ENCODE assay signal across 9 mouse cellular contexts in the genomic region with DNA sequence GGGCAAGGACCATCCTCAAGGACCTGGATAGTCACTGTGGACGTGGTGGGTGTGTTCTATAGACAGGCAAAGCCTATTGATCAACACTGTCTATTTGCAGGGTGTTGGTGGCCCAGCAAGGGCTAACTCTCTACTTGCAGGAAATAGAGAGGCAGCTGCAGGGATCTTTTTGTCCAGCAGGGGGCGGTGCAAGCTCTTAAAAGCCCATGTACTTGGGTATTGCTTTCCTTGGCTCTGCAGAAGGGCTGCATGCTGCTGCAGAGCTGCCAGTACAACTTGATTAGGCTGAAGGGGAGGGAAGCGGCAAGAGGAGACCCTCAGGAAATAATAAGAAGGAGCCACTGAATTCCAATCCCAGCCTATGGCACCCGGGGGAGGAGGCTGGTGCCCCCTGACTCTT. TPM values are rescaled to one million over a fixed set of nuclear protein-coding genes. Genes with fewer than 3 reads are reported as not detected.
DNase-seq lines count a peak whose midpoint lies in the region; ATAC-seq and TF ChIP-seq lines count a peak whose summit lies in the region.
"Had no signal": no experiment of that assay in that cellular context is flagged by ENCODE, and none has a peak within 500 bp of the region (broad histone marks: within the 10 kb centered on the region; RNA-seq: fewer than 3 reads in every experiment).

No protein-coding gene starts in this region.

- H3K27ac ChIP-seq in cerebellum, adult 2 months (ENCODE audit: insufficient read depth, low read length) = no peak overlapping the region
- H3K27ac ChIP-seq in hindbrain, embryonic 12.5 days = no peak overlapping the region
- H3K27ac ChIP-seq: macrophage had no signal

- no peak overlapping the region for H3K9ac ChIP-seq in hindbrain, embryonic 12.5 days

- H3K36me3 ChIP-seq in hindbrain, embryonic 12.5 days = no peaks in the 10 kb centered on the region

- H3K4me2 ChIP-seq in hindbrain, embryonic 12.5 days (replicated peaks) = no peak overlapping the region

- no peak for TF ChIP-seq POLR2A in cerebellum, adult 2 months (IDR thresholded peaks at IDR 0.05; ENCODE audit: borderline replicate concordance, insufficient read depth, low read length)

- WGBS in cerebellum, adult 2 months = 2% methylated on average over 4 of the region's 4 CpGs
- WGBS in hindbrain, embryonic 12.5 days = 3% methylated on average over 4 of the region's 4 CpGs

- DNase-seq in MEL-GATA-1-ER (ENCODE audit: extremely low read depth, low read depth) = peak; percentile 70
- DNase-seq in cerebellum, adult 2 months = peak; percentile 73 to 87
- peak; percentile 88 for DNase-seq in layer of hippocampus, adult 9-11 months
- DNase-seq in lung, postnatal 25 days (ENCODE audit: low spot score) = peak; percentile 90
- DNase-seq in retina, postnatal 1 day = peak; percentile 91
- DNase-seq in thymus, postnatal 4 days = peak; percentile 97

- no peak overlapping the region for H3K4me3 ChIP-seq in cerebellum, adult 2 months (replicated peaks; ENCODE audit: insufficient read depth, low read depth, low read length)
- no peak overlapping the region for H3K4me3 ChIP-seq in hindbrain, embryonic 12.5 days

- peak; percentile 78 for ATAC-seq in frontal cortex, adult (ENCODE audit: low TSS enrichment)
- ATAC-seq in hindbrain, embryonic 12.5 days (ENCODE audit: low FRiP score) = peak; percentile 43

- H3K4me1 ChIP-seq in cerebellum, adult 2 months (ENCODE audit: control insufficient read depth, insufficient read depth, low read length) = peaks cover 6% of the 10 kb centered on the region
- peaks cover 25% of the 10 kb centered on the region for H3K4me1 ChIP-seq in hindbrain, embryonic 12.5 days

- no peaks in the 10 kb centered on the region for H3K9me3 ChIP-seq in hindbrain, embryonic 12.5 days (replicated peaks)

- no peaks in the 10 kb centered on the region for H3K27me3 ChIP-seq in cerebellum, adult 2 months (ENCODE audit: control insufficient read depth, insufficient read depth, low read length)
- H3K27me3 ChIP-seq in hindbrain, embryonic 12.5 days = no peaks in the 10 kb centered on the region; the same call in none of the 2 replicates

- TF ChIP-seq CTCF in cerebellum, adult 2 months (IDR thresholded peaks at IDR 0.05; ENCODE audit: borderline replicate concordance, insufficient read depth, low read depth, low read length) = peak; percentile 83

RNA-seq across cellular contexts. Expression of gene Sept9, which starts 38.7 kb away (rescaled TPM):
- 9.6 and 13.3 TPM in 2 replicates for polyA plus RNA-seq in cerebellum, adult 2 months (2012; rRNA removed)
- 165 and 179 TPM in 2 replicates for polyA plus RNA-seq in hindbrain, embryonic 12.5 days (2016; fragmentation: Nextera tagmentation; extraction: Ambion mirVana)

Comparison
In these comparisons a context has a peak if more than half of its experiments do, and no peak if none do; other contexts are left out.
1. RNA of gene Sept9, which starts 38.7 kb away (polyA plus RNA-seq): 165 to 179 TPM in hindbrain, embryonic 12.5 days; 9.6 to 13.3 TPM in cerebellum, adult 2 months; every median in the first group is over 10 times any median in the second.
2. Peak in every context shown above with its lines, with median percentiles within 50 percentile points of each other: DNase-seq.